Mouse (Mus musculus) brain, embryonic 14.5 days (tissue): ENCODE measurements around the gene B3galt5. TPM values are rescaled to one million over a fixed set of nuclear protein-coding genes. Genes with fewer than 3 reads are reported as not detected.

ENCODE experiments used
- DNase-seq: peaks from one replicate; pipeline ENCODE4 v3.0.0-alpha.2; 2011; ENCODE audit warnings: low read depth
- CTCF ChIP-seq: fragments of 200-500 bp; IDR thresholded peaks from 2 replicates; pipeline ENCODE4 v1.5.1; 2012; ENCODE audit warnings: inconsistent platforms, mild to moderate bottlenecking, moderate library complexity, borderline replicate concordance; ENCODE audit not compliant: insufficient read depth, insufficient read length; ENCODE audit errors: extremely low read depth
- POLR2A ChIP-seq: fragments of 200-500 bp; IDR thresholded peaks from 2 replicates; pipeline ENCODE4 v1.6.1; 2012; ENCODE audit warnings: mild to moderate bottlenecking, inconsistent platforms, borderline replicate concordance; ENCODE audit not compliant: poor library complexity, insufficient read depth, insufficient read length, severe bottlenecking; ENCODE audit errors: extremely low read depth
- polyA plus RNA-seq: library from polyadenylated mRNA; depleted of rRNA; stranded (reverse); fragments of >200 nt; gene quantifications from 2 replicates; pipeline ENCODE4 v1.2.3, GENCODE M21; 2012

The B3galt5 gene
- polyA plus RNA-seq, 1 experiment: 2.8 TPM

GRCm38 (mm10) chr16:96271736-96272135, 36.1 kb downstream of the B3galt5 start:
- no peak for DNase-seq
- TF ChIP-seq POLR2A (no peak), CTCF (no peak)

GRCm38 (mm10) chr16:96272929-96273619, 37.5 kb downstream of the B3galt5 start:
- DNase-seq: peak; percentile 13

GRCm38 (mm10) chr16:96276596-96276995, 41.0 kb downstream of the B3galt5 start:
- TF ChIP-seq POLR2A (no peak), CTCF (no peak)
- no peak for DNase-seq

More at GRCm38 (mm10) chr16:96272929-96273619, 37.5 kb downstream of the B3galt5 start:
- TF ChIP-seq POLR2A: no peak
- no peak for TF ChIP-seq CTCF

- TF ChIP-seq CTCF: no peak
- TF ChIP-seq POLR2A: no peak
- DNase-seq: peak; percentile 73
Observed at GRCm38 (mm10) chr16:96278491-96279224, 43.1 kb downstream of the B3galt5 start.

- DNase-seq: peak; percentile 81
- TF ChIP-seq CTCF: no peak
- TF ChIP-seq POLR2A: no peak
Observed at GRCm38 (mm10) chr16:96280719-96281605, 45.4 kb downstream of the B3galt5 start.

GRCm38 (mm10) chr16:96282566-96282965, 47.0 kb downstream of the B3galt5 start:
- TF ChIP-seq POLR2A: no peak
- TF ChIP-seq CTCF: no peak

GRCm38 (mm10) chr16:96291885-96292284, 56.3 kb downstream of the B3galt5 start:
- no peak for TF ChIP-seq POLR2A
- no peak for TF ChIP-seq CTCF
- DNase-seq: no peak

More at GRCm38 (mm10) chr16:96282566-96282965, 47.0 kb downstream of the B3galt5 start:
- no peak for DNase-seq

- TF ChIP-seq CTCF: no peak
- no peak for TF ChIP-seq POLR2A
- no peak for DNase-seq
Observed at GRCm38 (mm10) chr16:96292530-96293173, 57.1 kb downstream of the B3galt5 start.

- no peak for DNase-seq
- TF ChIP-seq POLR2A: no peak
- no peak for TF ChIP-seq CTCF
Observed at GRCm38 (mm10) chr16:96298075-96298474, 62.5 kb downstream of the B3galt5 start.

GRCm38 (mm10) chr16:96298574-96298973, 63.0 kb downstream of the B3galt5 start:
- DNase-seq: no peak
- TF ChIP-seq CTCF (no peak), POLR2A (no peak)
